Mouse (Mus musculus) lung, postnatal 0 days (tissue): ENCODE measurements at regions not wholly inside any gene's neighbourhood (a gene's known extent, or its start where the extent isn't known, plus 50 kb on each side); places are given as distances from the start of the nearest gene placed in this dataset.
A peak's percentile ranks its signal among the peaks of the same experiment; 100 is the strongest.

Source experiments
- ATAC-seq: fragments of 200-750 bp; cut with Nextera tagmentation; 2 replicates; pipeline ENCODE4 v1.8.0; 2017; ENCODE audit warnings: moderate library complexity
- DNase-seq: peaks from one replicate; pipeline ENCODE4 v3.0.0-alpha.2; 2016; ENCODE audit warnings: low spot score
- H3K27ac ChIP-seq: fragments of 300-500 bp; sonication (generic); 2 replicates; pipeline ENCODE4 v1.5.1; 2014; ENCODE audit warnings: antibody characterized with exemption, mild to moderate bottlenecking, low read length, mixed read lengths
- H3K27me3 ChIP-seq: fragments of 300-500 bp; sonication (generic); replicated peaks from 2 replicates; pipeline ENCODE4 v1.6.1; 2014; ENCODE audit warnings: low read length, mixed read lengths; ENCODE audit not compliant: insufficient read depth
- H3K36me3 ChIP-seq: fragments of 300-500 bp; sonication (generic); 2 replicates; pipeline ENCODE4 v1.6.1; 2014; ENCODE audit warnings: low read length, mixed read lengths; ENCODE audit not compliant: insufficient read depth
- H3K4me1 ChIP-seq: fragments of 300-500 bp; sonication (generic); 2 replicates; pipeline ENCODE4 v1.6.1; 2014; ENCODE audit warnings: antibody characterized with exemption, low read depth, low read length, mixed read lengths; ENCODE audit not compliant: insufficient read depth
- H3K4me2 ChIP-seq: fragments of 300-500 bp; sonication (generic); replicated peaks from 2 replicates; pipeline ENCODE4 v1.6.1; 2014; ENCODE audit warnings: low read depth, mild to moderate bottlenecking, low read length, moderate library complexity, mixed read lengths
- H3K4me3 ChIP-seq: fragments of 300-500 bp; sonication (generic); 2 replicates; pipeline ENCODE4 v1.5.1; 2014; ENCODE audit warnings: low read depth, low read length
- H3K9ac ChIP-seq: fragments of 300-500 bp; sonication (generic); replicated peaks from 2 replicates; pipeline ENCODE4 v1.6.1; 2014; ENCODE audit warnings: low read depth, mild to moderate bottlenecking
- H3K9me3 ChIP-seq: fragments of 300-500 bp; sonication (generic); 2 replicates; pipeline ENCODE4 v1.6.1; 2016; ENCODE audit warnings: low read length, mixed read lengths
- CTCF ChIP-seq: IDR thresholded peaks from 2 replicates; pipeline ENCODE4 v1.5.1; 2016; ENCODE audit warnings: antibody characterized with exemption, mild to moderate bottlenecking
- EP300 ChIP-seq: IDR thresholded peaks from 2 replicates; pipeline ENCODE4 v1.6.1; 2016; ENCODE audit warnings: antibody characterized with exemption, mild to moderate bottlenecking, control low read depth
- WGBS: fragments of 180-500 bp; shearing (Covaris S2); extraction: QIAGEN DNeasy Blood & Tissue Kit; methylation state at CpG from one replicate; pipeline ENCODE4 v1.1.7; 2014; 5-methylcytosine and 5-hydroxymethylcytosine counted together

GRCm38 (mm10) chr10:41018888-41019287 is 53.2 kb downstream of the Gpr6 start:
- 56% methylated on average over 5 of the region's 5 CpGs for WGBS
- no peak overlapping the region for H3K4me2 ChIP-seq
- DNase-seq (no peak), ATAC-seq (no peak)
- no peak for TF ChIP-seq CTCF
- no peak for TF ChIP-seq EP300
- H3K36me3 ChIP-seq: no peaks in the 10 kb centered on the region
- no peaks in the 10 kb centered on the region for H3K9me3 ChIP-seq
- no peaks in the 10 kb centered on the region for H3K4me1 ChIP-seq
- H3K27ac ChIP-seq: no peak overlapping the region
- H3K4me3 ChIP-seq: no peak overlapping the region
- H3K27me3 ChIP-seq: no peaks in the 10 kb centered on the region
- H3K9ac ChIP-seq: no peak overlapping the region

- no peaks in the 10 kb centered on the region for H3K27me3 ChIP-seq
- no peak for ATAC-seq
- no peaks in the 10 kb centered on the region for H3K9me3 ChIP-seq
- no peak overlapping the region for H3K4me2 ChIP-seq
- H3K4me3 ChIP-seq: no peak overlapping the region
- no peaks in the 10 kb centered on the region for H3K36me3 ChIP-seq
- DNase-seq: no peak
- H3K9ac ChIP-seq: no peak overlapping the region
- H3K27ac ChIP-seq: no peak overlapping the region
- no peak for TF ChIP-seq EP300
- TF ChIP-seq CTCF: no peak
- 43% methylated on average over 7 of the region's 7 CpGs for WGBS
- no peaks in the 10 kb centered on the region for H3K4me1 ChIP-seq
Observed at GRCm38 (mm10) chr10:41016547-41016946, 55.5 kb downstream of the Gpr6 start.

- TF ChIP-seq CTCF (peak; percentile 78), EP300 (no peak)
- Histone ChIP-seq H3K4me3 (no peak overlapping the region), H3K27ac (no peak overlapping the region), H3K4me2 (no peak overlapping the region), H3K9me3 (no peaks in the 10 kb centered on the region), H3K36me3 (no peaks in the 10 kb centered on the region), H3K9ac (no peak overlapping the region), H3K27me3 (no peaks in the 10 kb centered on the region), H3K4me1 (no peaks in the 10 kb centered on the region)
- peak; percentile 43; the same call in 1 of the 2 replicates for ATAC-seq
- 23% methylated on average over 4 of the region's 4 CpGs for WGBS
- peak; percentile 33 for DNase-seq
Observed at GRCm38 (mm10) chr10:41015654-41016053, 56.4 kb downstream of the Gpr6 start.

- Histone ChIP-seq H3K36me3 (no peaks in the 10 kb centered on the region), H3K27ac (no peak overlapping the region), H3K4me1 (no peaks in the 10 kb centered on the region), H3K27me3 (no peaks in the 10 kb centered on the region), H3K4me3 (no peak overlapping the region), H3K9ac (no peak overlapping the region), H3K4me2 (no peak overlapping the region), H3K9me3 (no peaks in the 10 kb centered on the region)
- no peak for DNase-seq
- TF ChIP-seq CTCF: no peak
- no peak for TF ChIP-seq EP300
- WGBS: 76% methylated on average over 2 of the region's 2 CpGs
- ATAC-seq: no peak
Observed at GRCm38 (mm10) chr10:41010585-41010984, 61.5 kb downstream of the Gpr6 start.

- 72% methylated on average over 3 of the region's 3 CpGs for WGBS
- no peak for TF ChIP-seq EP300
- no peak for TF ChIP-seq CTCF
Observed at GRCm38 (mm10) chr10:41007866-41008265, 64.2 kb downstream of the Gpr6 start.

GRCm38 (mm10) chr10:41006634-41007033 is 65.5 kb downstream of the Gpr6 start:
- WGBS: 56% methylated on average over 9 of the region's 9 CpGs
- DNase-seq: no peak
- Histone ChIP-seq H3K4me3 (no peak overlapping the region), H3K4me1 (no peaks in the 10 kb centered on the region), H3K9ac (no peak overlapping the region), H3K9me3 (no peaks in the 10 kb centered on the region), H3K27ac (no peak overlapping the region), H3K4me2 (no peak overlapping the region), H3K27me3 (no peaks in the 10 kb centered on the region), H3K36me3 (no peaks in the 10 kb centered on the region)
- no peak for TF ChIP-seq EP300
- TF ChIP-seq CTCF: no peak
- ATAC-seq: no peak

More at GRCm38 (mm10) chr10:41007866-41008265, 64.2 kb downstream of the Gpr6 start:
- ATAC-seq (no peak), DNase-seq (no peak)
- H3K36me3 ChIP-seq: no peaks in the 10 kb centered on the region
- H3K4me3 ChIP-seq: no peak overlapping the region
- no peak overlapping the region for H3K27ac ChIP-seq
- H3K4me2 ChIP-seq: no peak overlapping the region
- H3K9ac ChIP-seq: no peak overlapping the region
- H3K27me3 ChIP-seq: no peaks in the 10 kb centered on the region
- H3K4me1 ChIP-seq: no peaks in the 10 kb centered on the region
- H3K9me3 ChIP-seq: no peaks in the 10 kb centered on the region

GRCm38 (mm10) chr10:41005776-41006175 is 66.3 kb downstream of the Gpr6 start:
- no peaks in the 10 kb centered on the region for H3K27me3 ChIP-seq
- no peak overlapping the region for H3K27ac ChIP-seq
- WGBS: 90% methylated on average over 9 of the region's 9 CpGs

More at GRCm38 (mm10) chr10:41005776-41006175, 66.3 kb downstream of the Gpr6 start:
- H3K4me3 ChIP-seq: no peak overlapping the region
- ATAC-seq: no peak
- H3K4me1 ChIP-seq: no peaks in the 10 kb centered on the region
- DNase-seq: no peak
- no peaks in the 10 kb centered on the region for H3K9me3 ChIP-seq
- no peak overlapping the region for H3K4me2 ChIP-seq
- no peaks in the 10 kb centered on the region for H3K36me3 ChIP-seq
- no peak overlapping the region for H3K9ac ChIP-seq
- TF ChIP-seq EP300 (no peak), CTCF (no peak)
